ENCODE assay signal across 8 mouse cellular contexts in genomic region chr7:122067517-122068381, GRCm38 (mm10). TPM values are rescaled to one million over a fixed set of nuclear protein-coding genes. Genes with fewer than 3 reads are reported as not detected.
DNase-seq lines count a peak whose midpoint lies in the region; ATAC-seq and TF ChIP-seq lines count a peak whose summit lies in the region.

No protein-coding gene starts in this region.

- peaks cover 44% of the 10 kb centered on the region for H3K79me3 ChIP-seq in C2C12 (ENCODE audit: low read depth)

- peaks cover 13% of the 10 kb centered on the region for H3K4me1 ChIP-seq in heart, embryonic 11.5 days (ENCODE audit: control insufficient read depth, insufficient read depth, low read length)
- H3K4me1 ChIP-seq in bone marrow, adult 2 months (ENCODE audit: control insufficient read depth, insufficient read depth, low read length): peaks cover 4% of the 10 kb centered on the region
- peaks cover 0 to 32% of the 10 kb centered on the region in 2 experiments; a peak in 2 of 4 replicates for H3K4me1 ChIP-seq in heart, embryonic 14.5 days (ENCODE audit: control insufficient read depth in 2 of 2, insufficient read depth in 2 of 2, low read length in 2 of 2)
- H3K4me1 ChIP-seq in limb, embryonic 15.5 days: peaks cover 27% of the 10 kb centered on the region
- H3K4me1 ChIP-seq in neural tube, embryonic 15.5 days: peaks cover 38% of the 10 kb centered on the region

- no peak for TF ChIP-seq CTCF in C2C12 (IDR thresholded peaks at IDR 0.05; ENCODE audit: control insufficient read depth, insufficient read depth, insufficient read length)
- TF ChIP-seq CTCF in bone marrow, adult 2 months (IDR thresholded peaks at IDR 0.05; ENCODE audit: control insufficient read depth, insufficient read depth, low read length): no peak

- peak overlapping the region; percentile 94 for H3K4me3 ChIP-seq in heart, embryonic 11.5 days (ENCODE audit: low read depth, low read length)
- H3K4me3 ChIP-seq in C2C12 (ENCODE audit: insufficient read depth, poor library complexity, severe bottlenecking): peak overlapping the region; percentile 80
- peak overlapping the region; percentile 95 for H3K4me3 ChIP-seq in bone marrow, adult 2 months (replicated peaks; ENCODE audit: control insufficient read depth, low read depth, low read length)
- H3K4me3 ChIP-seq in heart, embryonic 14.5 days (ENCODE audit: control insufficient read depth in 1 of 2, insufficient read depth in 1 of 2, low read depth in 1 of 2, low read length in 2 of 2): peak overlapping the region; percentile 81 to 99
- peak overlapping the region; percentile 100 for H3K4me3 ChIP-seq in limb, embryonic 15.5 days
- peak overlapping the region; percentile 99 for H3K4me3 ChIP-seq in neural tube, embryonic 15.5 days (replicated peaks)

- no peak for TF ChIP-seq POLR2A in bone marrow, adult 2 months (IDR thresholded peaks at IDR 0.05; ENCODE audit: borderline replicate concordance, control insufficient read depth, low read depth, low read length)

- no peak for ATAC-seq in heart, embryonic 11.5 days (replicated peaks; ENCODE audit: insufficient number of reproducible peaks, low FRiP score, low TSS enrichment)
- ATAC-seq in heart, embryonic 14.5 days (ENCODE audit: insufficient number of reproducible peaks, insufficient read depth, low FRiP score, low read depth): peak; percentile 7; the same call in 1 of the 2 replicates
- ATAC-seq in limb, embryonic 15.5 days (ENCODE audit: insufficient number of reproducible peaks, low FRiP score, low TSS enrichment, low read depth): 0 out of 2 replicates have a peak, but pooled peaks have one; percentile 8
- ATAC-seq in neural tube, embryonic 15.5 days (ENCODE audit: low FRiP score): peak; percentile 34

- H3K4me2 ChIP-seq in heart, embryonic 11.5 days: peak overlapping the region; percentile 74
- H3K4me2 ChIP-seq in heart, embryonic 14.5 days (ENCODE audit: low read length): peak overlapping the region; percentile 87
- H3K4me2 ChIP-seq in limb, embryonic 15.5 days: peak overlapping the region; percentile 67
- peak overlapping the region; percentile 79 for H3K4me2 ChIP-seq in neural tube, embryonic 15.5 days

- intact Hi-C loops in gastrocnemius, postnatal 14 days (cut with DNase I; ENCODE audit: low total_unique reads): no loop called here

- peaks cover 13% of the 10 kb centered on the region for H3K36me3 ChIP-seq in heart, embryonic 11.5 days (ENCODE audit: control insufficient read depth, insufficient read depth, low read length)
- H3K36me3 ChIP-seq in C2C12 (ENCODE audit: control insufficient read depth, insufficient read depth): peaks cover 41% of the 10 kb centered on the region
- H3K36me3 ChIP-seq in heart, embryonic 14.5 days (ENCODE audit: control insufficient read depth, insufficient read depth, low read length): peaks cover 46% of the 10 kb centered on the region
- peaks cover 38% of the 10 kb centered on the region for H3K36me3 ChIP-seq in limb, embryonic 15.5 days
- peaks cover 26% of the 10 kb centered on the region for H3K36me3 ChIP-seq in neural tube, embryonic 15.5 days

- peak overlapping the region; percentile 94 for H3K27ac ChIP-seq in heart, embryonic 11.5 days (ENCODE audit: low read depth, low read length)
- peak overlapping the region; percentile 81 for H3K27ac ChIP-seq in bone marrow, adult 2 months (ENCODE audit: control insufficient read depth, insufficient read depth, low read depth, low read length, poor library complexity)
- H3K27ac ChIP-seq in heart, embryonic 14.5 days (replicated peaks in 1 of 2; ENCODE audit: control insufficient read depth in 1 of 2, insufficient read depth in 1 of 2, low read depth in 2 of 2, low read length in 2 of 2): peak overlapping the region; percentile 63 to 96
- H3K27ac ChIP-seq in limb, embryonic 15.5 days: peak overlapping the region; percentile 99
- peak overlapping the region; percentile 97 for H3K27ac ChIP-seq in neural tube, embryonic 15.5 days (replicated peaks)

- no peak for DNase-seq in heart, adult 11 months
- no peak for DNase-seq in gastrocnemius, postnatal 14 days

- no peaks in the 10 kb centered on the region for H3K27me3 ChIP-seq in heart, embryonic 11.5 days (ENCODE audit: control insufficient read depth, insufficient read depth, low read length)
- H3K27me3 ChIP-seq in C2C12 (ENCODE audit: control insufficient read depth, insufficient read depth, insufficient read length): no peaks in the 10 kb centered on the region
- no peaks in the 10 kb centered on the region for H3K27me3 ChIP-seq in heart, embryonic 14.5 days (ENCODE audit: control insufficient read depth, insufficient read depth, low read length)
- H3K27me3 ChIP-seq in limb, embryonic 15.5 days: no peaks in the 10 kb centered on the region
- H3K27me3 ChIP-seq in neural tube, embryonic 15.5 days (replicated peaks): no peaks in the 10 kb centered on the region

- no peaks in the 10 kb centered on the region for H3K9me3 ChIP-seq in heart, embryonic 11.5 days (replicated peaks; ENCODE audit: control insufficient read depth, low read length)
- H3K9me3 ChIP-seq in heart, embryonic 14.5 days (ENCODE audit: control insufficient read depth, low read length): no peaks in the 10 kb centered on the region
- H3K9me3 ChIP-seq in limb, embryonic 15.5 days: no peaks in the 10 kb centered on the region
- H3K9me3 ChIP-seq in neural tube, embryonic 15.5 days (replicated peaks): no peaks in the 10 kb centered on the region

- H3ac ChIP-seq in C2C12 (ENCODE audit: control insufficient read depth, insufficient read length, low read depth): peak overlapping the region; percentile 86

- 1% methylated on average over 58 of the region's 58 CpGs for WGBS in heart, embryonic 11.5 days (ENCODE audit: insufficient replicate concordance)
- 1% methylated on average over 58 of the region's 58 CpGs for WGBS in bone marrow, adult 2 months
- 1% methylated on average over 52 of the region's 58 CpGs for WGBS in heart, embryonic 14.5 days
- WGBS in limb, embryonic 15.5 days: under 1% methylated on average over 58 of the region's 58 CpGs
- 5% methylated on average over 55 of the region's 58 CpGs for WGBS in neural tube, embryonic 15.5 days

- H3K79me2 ChIP-seq in C2C12 (ENCODE audit: control insufficient read depth, insufficient read depth): peaks cover 74% of the 10 kb centered on the region

- H3K9ac ChIP-seq in heart, embryonic 11.5 days (ENCODE audit: low read depth, low read length): peak overlapping the region; percentile 94
- peak overlapping the region; percentile 98 for H3K9ac ChIP-seq in heart, embryonic 14.5 days (ENCODE audit: low read length)
- peak overlapping the region; percentile 99 for H3K9ac ChIP-seq in limb, embryonic 15.5 days
- H3K9ac ChIP-seq in neural tube, embryonic 15.5 days (replicated peaks): peak overlapping the region; percentile 98

TF ChIP-seq in C2C12, 6 proteins besides CTCF, POLR2A, EP300 and RAD21:
- TF ChIP-seq CEBPB (IDR thresholded peaks at IDR 0.05; ENCODE audit: low read depth) (no peak), MYOD1 (IDR thresholded peaks at IDR 0.05; ENCODE audit: control insufficient read depth, insufficient read length, low read depth) (no peak), USF1 (IDR thresholded peaks at IDR 0.05; ENCODE audit: low read depth) (no peak), MYOG (IDR thresholded peaks at IDR 0.05; ENCODE audit: control insufficient read depth, extremely low read depth, insufficient read length) (no peak), FOSL1 (IDR thresholded peaks at IDR 0.05; ENCODE audit: insufficient read depth, low read length, poor library complexity, severe bottlenecking) (no peak), MAX (IDR thresholded peaks at IDR 0.05) (no peak)

RNA-seq across cellular contexts. Expression of gene Ears2, which starts 0.7 kb away (rescaled TPM):
- polyA plus RNA-seq in heart, embryonic 11.5 days (2014; fragmentation: Nextera tagmentation; extraction: Ambion mirVana): 21.4 and 24.6 TPM in 2 replicates
- 11.0 TPM for polyA plus RNA-seq in C2C12 (2012; fragmentation: generic; extraction: Trizol)
- 1.6 and 2.3 TPM in 2 replicates for polyA plus RNA-seq in bone marrow, adult 2 months (2011; ENCODE audit: insufficient read depth, insufficient read length, low replicate concordance, missing spikeins)
- polyA plus RNA-seq in heart, embryonic 14.5 days (2014; fragmentation: Nextera tagmentation; extraction: Ambion mirVana): 39.3 and 41.9 TPM in 2 replicates
- 16.0 and 16.3 TPM in 2 replicates for polyA plus RNA-seq in limb, embryonic 15.5 days (2015; fragmentation: Nextera tagmentation; extraction: Ambion mirVana)
- polyA plus RNA-seq in neural tube, embryonic 15.5 days (2015; fragmentation: Nextera tagmentation; extraction: Ambion mirVana): 9.6 and 11.5 TPM in 2 replicates
- total RNA-seq in gastrocnemius, postnatal 14 days (2021): 1 to 10 TPM; 8.3 to 9.6 TPM

RNA-seq across cellular contexts. Expression of gene Ubfd1, which starts 0.8 kb away (rescaled TPM):
- 67.4 and 71.0 TPM in 2 replicates for polyA plus RNA-seq in heart, embryonic 11.5 days (2014; fragmentation: Nextera tagmentation; extraction: Ambion mirVana)
- polyA plus RNA-seq in C2C12 (2012; fragmentation: generic; extraction: Trizol): 28.4 TPM
- 9.0 and 13.8 TPM in 2 replicates for polyA plus RNA-seq in bone marrow, adult 2 months (2011; ENCODE audit: insufficient read depth, insufficient read length, low replicate concordance, missing spikeins)
- polyA plus RNA-seq in heart, embryonic 14.5 days (2014; fragmentation: Nextera tagmentation; extraction: Ambion mirVana): 66.4 TPM in 2 replicates
- polyA plus RNA-seq in limb, embryonic 15.5 days (2015; fragmentation: Nextera tagmentation; extraction: Ambion mirVana): 51.0 and 65.2 TPM in 2 replicates
- polyA plus RNA-seq in neural tube, embryonic 15.5 days (2015; fragmentation: Nextera tagmentation; extraction: Ambion mirVana): 71.5 and 73.3 TPM in 2 replicates
- 10 to 100 TPM; 25.5 to 25.7 TPM for total RNA-seq in gastrocnemius, postnatal 14 days (2021)

RNA-seq across cellular contexts. Expression of gene Ndufab1, which starts 33.9 kb away (rescaled TPM):
- 1,202 and 1,222 TPM in 2 replicates for polyA plus RNA-seq in heart, embryonic 11.5 days (2014; fragmentation: Nextera tagmentation; extraction: Ambion mirVana)
- 813 TPM for polyA plus RNA-seq in C2C12 (2012; fragmentation: generic; extraction: Trizol)
- polyA plus RNA-seq in bone marrow, adult 2 months (2011; ENCODE audit: insufficient read depth, insufficient read length, low replicate concordance, missing spikeins): 74.3 and 130 TPM in 2 replicates
- 1,545 and 1,597 TPM in 2 replicates for polyA plus RNA-seq in heart, embryonic 14.5 days (2014; fragmentation: Nextera tagmentation; extraction: Ambion mirVana)
- polyA plus RNA-seq in limb, embryonic 15.5 days (2015; fragmentation: Nextera tagmentation; extraction: Ambion mirVana): 553 and 558 TPM in 2 replicates
- polyA plus RNA-seq in neural tube, embryonic 15.5 days (2015; fragmentation: Nextera tagmentation; extraction: Ambion mirVana): 758 and 808 TPM in 2 replicates
- 100 to 1,000 TPM; 675 to 794 TPM for total RNA-seq in gastrocnemius, postnatal 14 days (2021)

RNA-seq across cellular contexts. Expression of gene Gga2, which starts 46.7 kb away (rescaled TPM):
- 40.6 and 68.0 TPM in 2 replicates for polyA plus RNA-seq in heart, embryonic 11.5 days (2014; fragmentation: Nextera tagmentation; extraction: Ambion mirVana)
- polyA plus RNA-seq in C2C12 (2012; fragmentation: generic; extraction: Trizol): 86.2 TPM
- 23.3 and 35.6 TPM in 2 replicates for polyA plus RNA-seq in bone marrow, adult 2 months (2011; ENCODE audit: insufficient read depth, insufficient read length, low replicate concordance, missing spikeins)
- polyA plus RNA-seq in heart, embryonic 14.5 days (2014; fragmentation: Nextera tagmentation; extraction: Ambion mirVana): 66.3 and 77.8 TPM in 2 replicates
- 92.5 and 96.5 TPM in 2 replicates for polyA plus RNA-seq in limb, embryonic 15.5 days (2015; fragmentation: Nextera tagmentation; extraction: Ambion mirVana)
- polyA plus RNA-seq in neural tube, embryonic 15.5 days (2015; fragmentation: Nextera tagmentation; extraction: Ambion mirVana): 53.1 and 58.6 TPM in 2 replicates
- total RNA-seq in gastrocnemius, postnatal 14 days (2021): 10 to 100 TPM; 15.6 to 19.2 TPM
